In the genomic region with DNA sequence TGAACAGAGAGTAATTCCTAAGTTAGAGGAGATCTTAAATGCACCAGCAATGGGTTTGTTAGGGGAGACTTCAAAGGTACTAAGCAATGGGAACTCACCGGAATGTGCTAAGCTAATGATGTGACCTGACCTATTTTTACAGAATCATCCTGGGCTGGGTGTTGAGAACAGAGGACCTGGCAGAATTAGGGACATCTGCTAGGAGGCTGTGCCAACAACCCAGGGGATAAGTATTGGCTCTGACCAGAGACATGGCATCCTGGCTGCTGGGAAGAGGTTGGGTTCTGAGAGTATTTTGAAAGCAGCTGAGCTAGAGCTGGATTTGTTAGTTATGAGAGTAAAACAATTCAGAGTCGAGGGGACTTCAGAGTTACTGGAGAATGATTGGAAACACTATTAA, we compare ENCODE assay signal across 21 mouse cellular contexts. TPM values are rescaled to one million over a fixed set of nuclear protein-coding genes. Genes with fewer than 3 reads are reported as not detected.
DNase-seq lines count a peak whose midpoint lies in the region; ATAC-seq and TF ChIP-seq lines count a peak whose summit lies in the region.
"Had no signal": no experiment of that assay in that cellular context is flagged by ENCODE, and none has a peak within 500 bp of the region (broad histone marks: within the 10 kb centered on the region; RNA-seq: fewer than 3 reads in every experiment).

No protein-coding gene starts in this region.

- TF ChIP-seq CTCF in stomach, postnatal 0 days (IDR thresholded peaks at IDR 0.05; ENCODE audit: low read depth), result no peak

- WGBS in stomach, postnatal 0 days, result 99% methylated on average over 2 of the region's 2 CpGs

- H3K4me2 ChIP-seq in stomach, postnatal 0 days (replicated peaks; ENCODE audit: low read depth), result no peak overlapping the region
- H3K4me2 ChIP-seq: heart, embryonic 13.5 days; liver, embryonic 11.5 days; midbrain, embryonic 13.5 days had no signal

- no peaks in the 10 kb centered on the region for H3K27me3 ChIP-seq in stomach, postnatal 0 days (ENCODE audit: control insufficient read depth, insufficient read depth, low read length)
- H3K27me3 ChIP-seq: heart, embryonic 13.5 days; midbrain, embryonic 13.5 days had no signal

- no peak overlapping the region for H3K9ac ChIP-seq in stomach, postnatal 0 days (ENCODE audit: low read length)
- H3K9ac ChIP-seq: heart, embryonic 13.5 days; midbrain, embryonic 13.5 days had no signal

- no peaks in the 10 kb centered on the region for H3K36me3 ChIP-seq in stomach, postnatal 0 days (ENCODE audit: control insufficient read depth, insufficient read depth, low read length)
- H3K36me3 ChIP-seq: heart, embryonic 13.5 days; midbrain, embryonic 13.5 days had no signal

- DNase-seq in retina, adult 2 months (ENCODE audit: low read depth, low spot score), result peak; percentile 8
- DNase-seq in retina, embryonic 14.5 days (ENCODE audit: low spot score), result no peak
- DNase-seq in cerebellum, adult 11-12 months, result peak; percentile 96
- peak; percentile 93 for DNase-seq in cerebellum, postnatal 10 days
- DNase-seq in stomach, postnatal 0 days (ENCODE audit: low spot score), result no peak
- DNase-seq in thymus, postnatal 25 days, result no peak
- DNase-seq: adrenal gland, postnatal 14 days; heart, postnatal 14 days; kidney, adult 11 months; lung, adult 18-20 months; lung, postnatal 10 days; right cerebral cortex, postnatal 4 days; thymus, adult 18-20 months; thymus, postnatal 4 days had no signal

- TF ChIP-seq EP300 in stomach, postnatal 0 days (optimal IDR thresholded peaks at IDR 0.05), result no peak

- ATAC-seq in erythroblast, adult 5-6 weeks (replicated peaks; ENCODE audit: low FRiP score, poor library complexity, severe bottlenecking), result no peak
- ATAC-seq in stomach, postnatal 0 days (ENCODE audit: low FRiP score, low TSS enrichment), result no peak
- ATAC-seq: forebrain, embryonic 14.5 days; midbrain, embryonic 13.5 days had no signal

- H3K27ac ChIP-seq in stomach, postnatal 0 days (replicated peaks), result no peak overlapping the region
- H3K27ac ChIP-seq: heart, embryonic 13.5 days; kidney, postnatal 0 days; midbrain, embryonic 13.5 days had no signal

- no peak overlapping the region for H3K4me3 ChIP-seq in stomach, postnatal 0 days (ENCODE audit: low read depth, low read length)
- H3K4me3 ChIP-seq: heart, embryonic 13.5 days; midbrain, embryonic 13.5 days had no signal

- H3K4me1 ChIP-seq in stomach, postnatal 0 days (replicated peaks; ENCODE audit: control insufficient read depth, insufficient read depth), result no peaks in the 10 kb centered on the region

- H3K9me3 ChIP-seq in stomach, postnatal 0 days (ENCODE audit: control insufficient read depth, low read length), result no peaks in the 10 kb centered on the region
- H3K9me3 ChIP-seq: heart, embryonic 13.5 days; midbrain, embryonic 13.5 days had no signal

RNA-seq across cellular contexts. Expression of a gene that starts 40.5 kb away (rescaled TPM):
- total RNA-seq in erythroblast, adult 5-6 weeks (2015; ENCODE audit: low replicate concordance), result 2.3 and 7.3 TPM in 2 replicates
- total RNA-seq in erythroblast, adult 5-6 weeks (2017; ENCODE audit: low replicate concordance), result 1.8 and 2.5 TPM in 2 replicates
- polyA plus RNA-seq in stomach, postnatal 0 days (2015; fragmentation: Nextera tagmentation; extraction: Ambion mirVana), result 19.1 and 21.7 TPM in 2 replicates
- total RNA-seq: MEL had no signal

Comparison
In these comparisons a context has a peak if more than half of its experiments do, and no peak if none do; other contexts are left out.
1. DNase-seq: peak in retina, adult 2 months (single experiment), cerebellum, adult 11-12 months (single experiment) and cerebellum, postnatal 10 days (2 of 2); none in retina, embryonic 14.5 days (single experiment), stomach, postnatal 0 days (single experiment) and thymus, postnatal 25 days (single experiment).